Mouse (Mus musculus): ENCODE measurements at regions not wholly inside any gene's neighbourhood (a gene's known extent, or its start where the extent isn't known, plus 50 kb on each side); places are given as distances from the start of the nearest gene placed in this dataset.

GRCm38 (mm10) chr3:66735468-66735867, 245.7 kb upstream of the Rsrc1 start:
- no peak for DNase-seq (ENCODE audit: extremely low read depth, insufficient read length, low spot score)

DNA sequence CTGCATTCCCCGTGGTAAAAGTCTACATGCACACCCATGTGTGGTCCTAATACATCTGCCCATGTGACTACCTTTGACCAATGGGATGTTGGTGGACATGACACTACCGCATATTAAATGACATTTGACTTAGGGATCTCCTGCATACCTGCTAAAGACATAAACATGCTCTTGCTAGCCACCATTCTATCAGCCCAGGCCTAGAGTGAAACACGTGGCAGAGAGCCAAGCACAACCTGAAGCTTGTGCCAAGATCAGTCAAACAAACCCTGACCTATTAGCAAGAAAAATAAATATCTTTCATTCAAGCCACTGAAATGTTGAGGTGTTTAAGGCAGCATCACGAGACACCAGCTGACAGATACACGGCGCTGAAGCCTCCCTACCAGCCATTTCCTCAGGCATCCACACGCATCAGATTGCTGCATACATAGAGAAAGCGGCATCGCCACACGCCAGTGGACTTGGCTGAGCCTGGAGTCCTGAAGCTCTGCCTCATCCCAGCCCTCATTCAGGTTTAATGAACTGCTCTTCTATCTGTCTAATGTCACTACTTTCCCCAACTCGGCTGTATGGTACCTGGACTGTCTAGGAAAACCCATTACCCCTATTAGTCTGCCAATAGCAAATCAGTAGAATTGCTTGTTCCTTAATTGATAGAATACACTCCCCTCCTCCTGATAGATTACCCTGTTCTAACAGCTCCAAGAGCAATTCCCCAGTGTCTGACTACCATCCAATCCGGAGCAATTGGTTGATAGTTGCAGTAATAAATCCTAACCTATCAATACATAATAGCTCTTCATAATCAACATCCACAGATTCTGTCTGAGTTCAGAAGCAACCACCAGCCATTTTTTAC, 242.8 kb upstream of the Rsrc1 start:
- DNase-seq (ENCODE audit: extremely low read depth, insufficient read length, low spot score) = no peak

DNA sequence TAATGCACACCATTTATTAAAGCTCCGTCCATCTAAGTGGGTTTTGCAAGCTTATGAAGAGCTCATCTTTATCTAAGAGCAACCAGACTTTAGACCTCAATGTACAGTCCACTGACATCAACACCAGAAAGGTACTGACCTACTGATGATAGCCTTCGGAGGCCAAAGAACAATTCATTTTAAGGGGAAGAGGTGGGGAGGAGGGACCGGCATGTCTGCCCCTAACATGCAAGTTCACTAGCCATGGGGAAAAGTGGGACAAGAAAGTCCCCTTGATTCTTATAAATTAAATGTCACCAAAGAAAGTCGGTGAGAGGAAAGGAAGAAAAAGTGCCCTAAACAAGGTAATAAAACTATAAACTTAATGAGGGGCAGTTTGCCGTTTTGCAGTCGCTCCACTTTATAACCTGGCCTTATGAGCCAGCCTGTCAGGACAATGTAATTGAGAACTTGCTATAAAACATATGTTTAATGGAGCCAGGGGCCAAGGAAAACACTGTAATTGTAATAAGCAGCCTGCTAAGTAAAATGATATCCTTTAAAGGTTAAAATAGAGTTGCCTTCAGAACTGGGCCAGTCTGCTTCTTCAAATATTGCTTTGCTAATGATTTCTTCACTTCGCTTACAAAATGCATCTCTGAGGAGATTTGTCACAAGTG, 241.7 kb upstream of the Rsrc1 start:
- DNase-seq (ENCODE audit: extremely low read depth, insufficient read length, low spot score) = no peak

- no peak for DNase-seq (ENCODE audit: extremely low read depth, insufficient read length, low spot score)
Observed at GRCm38 (mm10) chr3:66744133-66744913, 236.9 kb upstream of the Rsrc1 start.

- DNase-seq (ENCODE audit: extremely low read depth, insufficient read length, low spot score) = no peak
Observed at GRCm38 (mm10) chr3:66746373-66747072, 234.7 kb upstream of the Rsrc1 start.

GRCm38 (mm10) chr3:66747073-66747710, 234.0 kb upstream of the Rsrc1 start:
- DNase-seq (ENCODE audit: extremely low read depth, insufficient read length, low spot score) = no peak

GRCm38 (mm10) chr3:66758141-66758540, 223.0 kb upstream of the Rsrc1 start:
- DNase-seq (ENCODE audit: extremely low read depth, insufficient read length, low spot score) = no peak

GRCm38 (mm10) chr3:66759841-66760240, 221.3 kb upstream of the Rsrc1 start:
- DNase-seq (ENCODE audit: extremely low read depth, insufficient read length, low spot score) = no peak

GRCm38 (mm10) chr3:66762446-66762845, 218.7 kb upstream of the Rsrc1 start:
- no peak for DNase-seq (ENCODE audit: extremely low read depth, insufficient read length, low spot score)

GRCm38 (mm10) chr3:66797351-66798010, 183.7 kb upstream of the Rsrc1 start:
- DNase-seq (ENCODE audit: extremely low read depth, insufficient read length, low spot score) = no peak

DNA sequence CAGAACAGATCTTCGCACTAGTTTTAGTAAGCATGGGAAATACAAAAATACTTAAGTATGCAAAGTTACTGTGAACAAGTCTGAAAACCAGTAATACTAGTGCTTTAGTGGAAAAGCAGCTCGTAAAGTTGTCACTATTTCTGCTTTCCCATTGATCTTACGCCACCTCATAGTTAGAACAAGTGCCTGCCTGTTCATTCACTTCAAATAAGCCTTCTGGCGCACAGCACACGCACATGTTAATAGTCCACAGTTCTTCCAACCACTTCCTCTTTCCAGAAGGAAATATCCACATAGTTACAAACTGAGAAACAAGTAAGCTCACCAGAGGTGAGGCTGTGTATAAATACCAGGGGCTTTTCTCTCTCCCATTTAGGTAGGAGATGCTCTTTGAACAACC, 182.9 kb upstream of the Rsrc1 start:
- DNase-seq (ENCODE audit: extremely low read depth, insufficient read length, low spot score) = no peak

DNA sequence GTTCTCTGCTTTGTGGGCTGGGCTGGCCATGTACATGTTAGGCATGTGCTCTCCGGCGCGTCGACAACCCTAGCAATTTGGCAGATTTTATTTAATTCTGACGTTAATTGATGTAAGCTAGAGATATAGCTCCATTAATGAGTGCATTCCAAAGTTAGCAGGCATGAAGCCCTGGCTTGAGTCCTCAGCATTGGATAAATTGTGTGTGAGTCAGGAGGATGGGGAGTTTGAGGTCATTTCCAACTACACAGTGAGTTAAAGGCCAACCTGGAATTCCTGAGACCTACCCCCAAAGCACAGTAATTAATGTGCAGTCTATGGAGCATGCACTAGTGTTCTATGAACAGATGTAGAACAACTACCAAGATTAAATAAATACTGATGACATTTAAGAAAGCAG, 178.7 kb upstream of the Rsrc1 start:
- DNase-seq (ENCODE audit: extremely low read depth, insufficient read length, low spot score) = no peak

GRCm38 (mm10) chr3:66806176-66806575, 175.0 kb upstream of the Rsrc1 start:
- no peak for DNase-seq (ENCODE audit: extremely low read depth, insufficient read length, low spot score)

DNA sequence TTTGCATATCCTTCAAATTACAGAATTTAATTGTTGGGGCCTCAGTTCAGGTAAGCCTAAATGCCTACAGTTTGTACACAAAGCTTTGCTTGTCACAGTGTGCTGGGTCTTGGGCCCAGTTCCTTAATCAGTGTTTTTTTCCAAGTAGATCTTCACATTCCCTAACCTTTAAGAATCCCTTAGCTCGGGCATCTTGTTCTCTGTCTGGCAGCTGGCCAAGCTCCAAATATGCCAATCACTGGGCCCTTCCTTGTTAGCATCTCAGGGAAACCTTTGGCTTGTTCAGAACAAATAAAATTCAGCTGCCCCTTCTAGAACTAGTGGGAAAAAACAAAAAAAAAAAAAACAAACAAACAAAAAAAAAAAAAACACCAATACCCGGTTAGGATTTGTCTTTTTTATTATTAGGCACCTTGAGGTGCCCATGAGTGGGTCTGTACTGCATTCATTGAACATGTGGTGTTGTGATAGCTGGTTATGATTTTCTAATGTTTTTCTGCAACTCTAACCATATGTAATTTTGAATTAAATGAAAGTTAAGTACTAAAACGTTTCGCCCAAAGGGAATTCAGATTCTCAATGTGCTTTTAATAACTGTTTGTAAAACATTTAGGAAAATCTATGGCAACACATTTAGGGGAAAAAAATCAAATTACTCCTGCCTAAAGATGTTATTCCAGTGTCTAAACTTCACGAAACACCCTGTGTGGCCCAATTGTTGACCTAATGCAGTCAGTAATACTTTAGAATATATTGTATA, 168.3 kb upstream of the Rsrc1 start:
- DNase-seq (ENCODE audit: extremely low read depth, insufficient read length, low spot score) = no peak

DNA sequence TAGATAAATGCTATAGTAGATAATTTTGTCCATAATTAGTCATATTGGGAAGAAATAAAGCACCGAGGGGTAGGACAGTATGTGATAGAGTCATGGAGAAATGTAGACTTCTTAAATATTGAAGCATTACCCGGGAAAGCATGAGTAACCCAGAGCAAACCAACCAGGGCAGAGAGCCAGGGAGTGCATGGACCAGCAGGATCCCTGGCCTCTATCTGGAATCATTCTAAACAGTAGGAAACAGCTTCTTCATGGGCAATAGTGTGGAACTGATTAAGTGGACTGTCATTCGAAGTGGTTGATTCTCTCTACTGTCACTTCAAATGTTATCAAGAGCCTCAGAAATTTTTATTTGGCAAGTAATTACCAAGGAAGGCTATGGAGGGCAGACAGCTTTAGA, 155.4 kb upstream of the Rsrc1 start:
- DNase-seq (ENCODE audit: extremely low read depth, insufficient read length, low spot score) = no peak
